Mouse (Mus musculus) lung, postnatal 0 days (tissue): ENCODE results near the gene Edar. TPM values are rescaled to one million over a fixed set of nuclear protein-coding genes. Genes with fewer than 3 reads are reported as not detected.
A peak's percentile ranks its signal among the peaks of the same experiment; 100 is the strongest.

Experiments
- ATAC-seq: fragments of 200-750 bp; cut with Nextera tagmentation; 2 replicates; pipeline ENCODE4 v1.8.0; 2017; ENCODE audit warnings: moderate library complexity
- DNase-seq: peaks from one replicate; pipeline ENCODE4 v3.0.0-alpha.2; 2016; ENCODE audit warnings: low spot score
- H3K27ac ChIP-seq: fragments of 300-500 bp; sonication (generic); 2 replicates; pipeline ENCODE4 v1.5.1; 2014; ENCODE audit warnings: antibody characterized with exemption, mild to moderate bottlenecking, low read length, mixed read lengths
- H3K27me3 ChIP-seq: fragments of 300-500 bp; sonication (generic); replicated peaks from 2 replicates; pipeline ENCODE4 v1.6.1; 2014; ENCODE audit warnings: low read length, mixed read lengths; ENCODE audit not compliant: insufficient read depth
- H3K36me3 ChIP-seq: fragments of 300-500 bp; sonication (generic); 2 replicates; pipeline ENCODE4 v1.6.1; 2014; ENCODE audit warnings: low read length, mixed read lengths; ENCODE audit not compliant: insufficient read depth
- H3K4me1 ChIP-seq: fragments of 300-500 bp; sonication (generic); 2 replicates; pipeline ENCODE4 v1.6.1; 2014; ENCODE audit warnings: antibody characterized with exemption, low read depth, low read length, mixed read lengths; ENCODE audit not compliant: insufficient read depth
- H3K4me2 ChIP-seq: fragments of 300-500 bp; sonication (generic); replicated peaks from 2 replicates; pipeline ENCODE4 v1.6.1; 2014; ENCODE audit warnings: low read depth, mild to moderate bottlenecking, low read length, moderate library complexity, mixed read lengths
- H3K4me3 ChIP-seq: fragments of 300-500 bp; sonication (generic); 2 replicates; pipeline ENCODE4 v1.5.1; 2014; ENCODE audit warnings: low read depth, low read length
- H3K9ac ChIP-seq: fragments of 300-500 bp; sonication (generic); replicated peaks from 2 replicates; pipeline ENCODE4 v1.6.1; 2014; ENCODE audit warnings: low read depth, mild to moderate bottlenecking
- H3K9me3 ChIP-seq: fragments of 300-500 bp; sonication (generic); 2 replicates; pipeline ENCODE4 v1.6.1; 2016; ENCODE audit warnings: low read length, mixed read lengths
- CTCF ChIP-seq: IDR thresholded peaks from 2 replicates; pipeline ENCODE4 v1.5.1; 2016; ENCODE audit warnings: antibody characterized with exemption, mild to moderate bottlenecking
- EP300 ChIP-seq: IDR thresholded peaks from 2 replicates; pipeline ENCODE4 v1.6.1; 2016; ENCODE audit warnings: antibody characterized with exemption, mild to moderate bottlenecking, control low read depth
- WGBS: fragments of 180-500 bp; shearing (Covaris S2); extraction: QIAGEN DNeasy Blood & Tissue Kit; methylation state at CpG from one replicate; pipeline ENCODE4 v1.1.7; 2014; 5-methylcytosine and 5-hydroxymethylcytosine counted together
- polyA plus RNA-seq: library from polyadenylated mRNA; unstranded; fragments of >200 nt; fragmentation: Nextera tagmentation; extraction: Ambion mirVana; gene quantifications from 2 replicates; pipeline ENCODE4 v1.2.1, GENCODE M21; 2015

Edar gene
- polyA plus RNA-seq, 1 experiment from 2014 or later: 0.51 TPM

DNA sequence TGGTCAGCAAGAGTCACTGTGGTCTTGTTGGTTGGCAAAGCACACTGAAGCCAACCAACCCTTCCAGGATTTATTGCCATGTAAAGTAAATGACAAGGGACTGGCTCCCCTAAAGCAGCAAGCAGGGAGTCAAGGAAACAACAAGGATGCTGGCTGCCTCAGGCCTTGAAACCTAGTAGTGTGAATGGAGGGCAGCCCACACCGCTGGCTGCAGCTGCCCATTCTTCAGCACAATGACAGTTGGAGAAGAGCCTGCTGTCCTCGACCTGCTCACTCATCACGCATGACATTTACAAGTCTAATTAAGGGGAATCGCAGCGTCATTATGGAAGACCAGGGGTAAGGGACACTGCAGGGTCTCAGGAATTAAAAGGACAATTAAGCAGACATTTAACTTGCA is 74.5 kb downstream of the Edar start:
- no peak overlapping the region for H3K4me2 ChIP-seq
- no peaks in the 10 kb centered on the region for H3K27me3 ChIP-seq
- H3K4me3 ChIP-seq: no peak overlapping the region
- no peak overlapping the region for H3K9ac ChIP-seq
- no peak for DNase-seq
- no peak for TF ChIP-seq EP300
- TF ChIP-seq CTCF: no peak
- no peaks in the 10 kb centered on the region for H3K9me3 ChIP-seq
- H3K27ac ChIP-seq: no peak overlapping the region
- no peak for ATAC-seq
- WGBS: 49% methylated on average over 5 of the region's 5 CpGs
- no peaks in the 10 kb centered on the region for H3K36me3 ChIP-seq
- H3K4me1 ChIP-seq: 0 out of 2 replicates have a peak, but pooled peaks cover 4% of the 10 kb centered on the region

DNA sequence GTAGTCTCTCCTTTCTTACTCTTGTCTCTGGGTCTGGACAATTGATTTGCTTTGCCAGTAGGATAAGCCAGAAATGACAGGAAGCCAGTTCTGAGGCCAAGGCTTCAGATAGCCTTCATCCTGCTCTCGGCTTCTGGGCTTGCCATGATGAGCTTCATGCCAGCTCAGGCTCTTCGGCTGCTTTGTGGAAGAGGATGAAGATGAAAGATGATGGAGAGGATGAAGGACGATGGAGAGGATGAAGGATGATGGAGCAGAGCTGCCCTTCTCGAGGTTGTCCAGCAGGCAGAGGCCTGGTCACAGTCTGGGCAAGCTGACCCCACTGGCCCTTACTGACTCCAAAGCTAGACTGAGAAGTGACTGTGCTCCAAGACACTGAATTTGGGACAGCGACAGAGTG is 75.3 kb downstream of the Edar start:
- WGBS: 79% methylated on average over 5 of the region's 5 CpGs
- Histone ChIP-seq H3K4me1 (0 out of 2 replicates have a peak, but pooled peaks cover under 1% of the 10 kb centered on the region), H3K4me3 (no peak overlapping the region), H3K9ac (no peak overlapping the region), H3K9me3 (no peaks in the 10 kb centered on the region), H3K36me3 (no peaks in the 10 kb centered on the region), H3K27me3 (no peaks in the 10 kb centered on the region), H3K27ac (no peak overlapping the region), H3K4me2 (no peak overlapping the region)
- no peak for TF ChIP-seq CTCF
- TF ChIP-seq EP300: no peak
- no peak for DNase-seq
- ATAC-seq: no peak

DNA sequence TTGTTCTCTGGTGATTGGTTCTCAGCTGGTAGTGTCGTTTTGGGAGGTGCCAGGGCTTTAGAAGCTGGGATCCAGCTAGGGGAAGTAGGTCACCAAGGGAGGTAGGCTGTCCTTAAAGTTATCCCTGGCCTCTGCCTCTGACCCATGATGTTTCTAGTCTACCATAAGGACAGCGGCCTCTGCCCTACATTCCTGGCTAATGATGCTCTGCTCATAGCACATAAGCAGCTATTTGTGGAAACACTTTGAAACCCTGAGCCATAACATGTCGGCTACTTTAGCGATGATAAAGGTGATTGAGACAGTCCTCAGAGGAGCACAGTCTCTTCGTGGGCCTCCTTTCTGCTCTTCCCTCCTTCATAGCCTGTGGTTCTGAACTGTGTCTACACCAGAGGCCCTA is 79.6 kb downstream of the Edar start:
- Histone ChIP-seq H3K27me3 (no peaks in the 10 kb centered on the region), H3K9me3 (no peaks in the 10 kb centered on the region), H3K4me3 (no peak overlapping the region), H3K36me3 (no peaks in the 10 kb centered on the region), H3K4me2 (no peak overlapping the region), H3K27ac (no peak overlapping the region), H3K9ac (no peak overlapping the region), H3K4me1 (0 out of 2 replicates have a peak, but pooled peaks cover 4% of the 10 kb centered on the region)
- 68% methylated on average over 5 of the region's 5 CpGs for WGBS
- DNase-seq: no peak
- TF ChIP-seq EP300 (no peak), CTCF (no peak)
- ATAC-seq: no peak

DNA sequence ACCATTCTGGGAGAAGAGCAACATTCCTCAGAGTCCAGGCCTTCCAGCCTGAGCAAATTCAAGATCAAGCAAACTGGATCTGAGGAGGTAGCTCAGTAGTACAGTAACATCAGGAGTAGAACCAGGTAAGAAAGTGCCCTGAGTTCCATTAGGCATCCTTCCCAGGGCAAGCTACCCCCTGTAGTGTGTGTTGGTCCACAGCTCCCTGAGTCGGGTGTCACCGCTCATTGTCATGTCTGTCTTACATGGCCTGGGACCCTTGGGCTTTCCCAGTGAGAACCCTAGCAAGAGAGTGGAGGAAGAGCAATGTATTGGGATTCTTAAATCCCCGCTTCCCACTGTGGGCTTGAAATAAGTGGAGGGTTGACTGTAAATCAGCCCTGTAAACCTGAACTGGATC is 80.3 kb downstream of the Edar start:
- TF ChIP-seq CTCF: no peak
- no peak for TF ChIP-seq EP300
- DNase-seq (no peak), ATAC-seq (no peak)
- no peak overlapping the region for H3K27ac ChIP-seq
- no peak overlapping the region for H3K4me3 ChIP-seq
- H3K9ac ChIP-seq: no peak overlapping the region
- no peak overlapping the region for H3K4me2 ChIP-seq
- no peaks in the 10 kb centered on the region for H3K9me3 ChIP-seq
- H3K27me3 ChIP-seq: no peaks in the 10 kb centered on the region
- 92% methylated on average over 3 of the region's 3 CpGs for WGBS
- H3K4me1 ChIP-seq: 0 out of 2 replicates have a peak, but pooled peaks cover 4% of the 10 kb centered on the region
- no peaks in the 10 kb centered on the region for H3K36me3 ChIP-seq

DNA sequence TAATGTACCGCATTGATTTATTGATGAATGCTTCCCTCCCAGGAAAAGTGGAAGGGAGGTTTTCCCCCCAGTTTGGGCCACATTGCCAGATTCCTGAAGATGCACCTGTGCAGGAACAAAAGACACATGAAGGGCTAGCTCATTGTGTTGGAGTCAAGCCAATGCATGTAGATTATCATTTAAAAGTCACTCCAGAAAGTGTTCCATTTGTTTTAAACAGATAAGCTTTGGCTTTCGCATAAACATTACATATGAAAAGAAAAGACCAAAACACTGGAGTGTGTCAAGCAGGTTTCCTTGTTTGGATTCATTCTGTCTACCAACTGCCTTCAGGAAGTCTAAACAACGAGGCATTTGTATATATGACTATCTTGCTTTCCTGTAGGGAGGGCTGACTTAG is 81.0 kb downstream of the Edar start:
- H3K4me2 ChIP-seq: no peak overlapping the region
- TF ChIP-seq CTCF (no peak), EP300 (no peak)
- no peak overlapping the region for H3K9ac ChIP-seq
- ATAC-seq (no peak), DNase-seq (no peak)
- H3K27me3 ChIP-seq: no peaks in the 10 kb centered on the region
- no peak overlapping the region for H3K4me3 ChIP-seq
- H3K9me3 ChIP-seq: no peaks in the 10 kb centered on the region
- H3K27ac ChIP-seq: no peak overlapping the region
- WGBS: 59% methylated on average over 3 of the region's 3 CpGs
- H3K36me3 ChIP-seq: no peaks in the 10 kb centered on the region
- H3K4me1 ChIP-seq: 0 out of 2 replicates have a peak, but pooled peaks cover 4% of the 10 kb centered on the region

DNA sequence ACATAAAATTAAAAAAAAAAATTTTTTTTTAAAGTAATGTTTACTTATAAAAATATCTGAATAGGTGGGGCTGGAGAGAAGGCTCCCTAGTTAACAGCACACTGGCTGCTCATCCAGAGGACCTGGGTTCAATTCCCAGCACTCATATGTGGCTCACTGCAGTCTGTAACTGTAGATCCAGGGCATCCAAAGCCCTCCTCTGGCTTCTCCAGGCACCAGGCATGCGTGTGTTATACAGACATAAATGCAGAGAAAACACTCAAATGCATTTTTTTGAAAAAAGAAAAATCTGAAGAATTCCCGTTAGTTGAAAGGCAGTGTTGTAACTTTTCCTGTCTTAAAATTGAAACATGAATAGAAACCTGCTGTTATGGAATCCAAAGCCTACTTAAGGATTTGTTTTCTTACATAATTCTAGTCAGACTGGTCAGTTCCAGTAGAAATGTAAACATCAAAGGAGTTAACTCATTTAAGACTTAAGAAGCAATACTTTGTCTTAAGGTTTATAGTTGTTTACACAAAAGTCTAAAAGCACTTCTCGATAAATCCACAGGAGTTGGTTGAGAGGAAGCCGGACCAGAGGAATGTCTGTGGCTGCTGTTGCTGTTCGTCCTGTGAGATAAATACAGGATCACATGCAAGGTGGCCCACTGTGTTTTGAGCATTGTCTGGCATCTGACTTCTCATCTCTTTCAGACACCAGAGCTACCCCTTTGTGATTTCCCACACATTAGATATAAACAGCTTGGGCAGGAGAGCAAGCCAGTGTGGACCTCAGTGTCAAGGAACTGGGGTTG is 89.8 kb downstream of the Edar start:
- H3K36me3 ChIP-seq: no peaks in the 10 kb centered on the region
- peak; percentile 91 for TF ChIP-seq EP300
- no peak for TF ChIP-seq CTCF
- H3K4me3 ChIP-seq: no peak overlapping the region
- peak overlapping the region; percentile 51 for H3K27ac ChIP-seq
- H3K4me2 ChIP-seq: no peak overlapping the region
- 26% methylated on average over 5 of the region's 5 CpGs for WGBS
- no peaks in the 10 kb centered on the region for H3K9me3 ChIP-seq
- H3K9ac ChIP-seq: no peak overlapping the region
- H3K4me1 ChIP-seq: no peaks in the 10 kb centered on the region
- DNase-seq (peak; percentile 75), ATAC-seq (peak; percentile 70)
- H3K27me3 ChIP-seq: no peaks in the 10 kb centered on the region
